Mouse (Mus musculus) right cerebral cortex, postnatal 14 days (tissue): Measurements from ENCODE around the gene Rom1.

Experiments used
- DNase-seq: peaks from one replicate; pipeline ENCODE4 v3.0.0; 2022

The Rom1 gene

GRCm38 (mm10) chr19:8941515-8942217, 12.5 kb upstream of the Rom1 start, which contains the start of gene Mta2:
Gene Mta2, plus strand, starts transcription at chr19:8941875.
- peak; percentile 98 for DNase-seq

GRCm38 (mm10) chr19:8941136-8941514, 12.0 kb upstream of the Rom1 start:
- no peak for DNase-seq

GRCm38 (mm10) chr19:8940526-8941133, 11.5 kb upstream of the Rom1 start:
- no peak for DNase-seq

GRCm38 (mm10) chr19:8936736-8937135, 7.6 kb upstream of the Rom1 start:
- no peak for DNase-seq

- DNase-seq = no peak
These were observed 1.6 kb upstream of the Rom1 start for GRCm38 (mm10) chr19:8930771-8931170.

GRCm38 (mm10) chr19:8930117-8930516, 961 bp upstream of the Rom1 start:
- no peak for DNase-seq

- no peak for DNase-seq
These were observed 400 bp downstream of the Rom1 start for GRCm38 (mm10) chr19:8928689-8929223.

GRCm38 (mm10) chr19:8927891-8928525, 1.1 kb downstream of the Rom1 start:
- DNase-seq = no peak

GRCm38 (mm10) chr19:8926766-8927165, 2.4 kb downstream of the Rom1 start:
- no peak for DNase-seq

GRCm38 (mm10) chr19:8921741-8922140, 7.4 kb downstream of the Rom1 start:
- no peak for DNase-seq

- DNase-seq = no peak
These were observed 8.3 kb downstream of the Rom1 start for GRCm38 (mm10) chr19:8920836-8921291.

GRCm38 (mm10) chr19:8920073-8920736, 9.0 kb downstream of the Rom1 start, which contains the start of gene B3gat3:
Gene B3gat3, plus strand, starts transcription at chr19:8920374.
- peak; percentile 91 for DNase-seq

- DNase-seq = no peak
These were observed 9.5 kb downstream of the Rom1 start for GRCm38 (mm10) chr19:8919684-8920072.

GRCm38 (mm10) chr19:8919000-8919399, 10.2 kb downstream of the Rom1 start:
- DNase-seq = no peak

- DNase-seq = no peak
These were observed 14.9 kb downstream of the Rom1 start for GRCm38 (mm10) chr19:8914212-8914611.

GRCm38 (mm10) chr19:8911810-8912209, 17.3 kb downstream of the Rom1 start:
- DNase-seq = no peak

- no peak for DNase-seq
These were observed 20.6 kb downstream of the Rom1 start for GRCm38 (mm10) chr19:8908531-8908930.

- no peak for DNase-seq
These were observed 25.7 kb downstream of the Rom1 start for GRCm38 (mm10) chr19:8903412-8903811.

- no peak for DNase-seq
These were observed 30.1 kb downstream of the Rom1 start for GRCm38 (mm10) chr19:8899079-8899478.

- no peak for DNase-seq
These were observed 30.6 kb downstream of the Rom1 start for GRCm38 (mm10) chr19:8898576-8898975.

- peak; percentile 95 for DNase-seq
These were observed 31.2 kb downstream of the Rom1 start, which contains the start of gene Ganab for GRCm38 (mm10) chr19:8897865-8898495. Gene Ganab, plus strand, starts transcription at chr19:8898071.

GRCm38 (mm10) chr19:8897211-8897864, 31.8 kb downstream of the Rom1 start:
- DNase-seq = peak; percentile 40
